Mouse (Mus musculus) heart, embryonic 15.5 days (tissue): ENCODE results near the gene Mad2l2. TPM values are rescaled to one million over a fixed set of nuclear protein-coding genes. Genes with fewer than 3 reads are reported as not detected.
"Not testable (repeated sequence)": the region's sequence is repeated elsewhere in the genome, so short reads cannot be mapped to it uniquely, and the experiment has no call there.

ENCODE experiments used
- ATAC-seq: fragments of 200-750 bp; cut with Nextera tagmentation; replicated peaks from 2 replicates; pipeline ENCODE4 v1.8.0; 2017; ENCODE audit warnings: low read depth, moderate TSS enrichment; ENCODE audit not compliant: insufficient number of reproducible peaks, insufficient read depth, low FRiP score
- H3K27ac ChIP-seq: fragments of 300-500 bp; sonication (generic); 2 replicates; pipeline ENCODE4 v1.5.1; 2015; ENCODE audit warnings: mild to moderate bottlenecking, inconsistent platforms
- H3K27me3 ChIP-seq: fragments of 300-500 bp; sonication (generic); 2 replicates; pipeline ENCODE4 v1.6.1; 2015; ENCODE audit warnings: inconsistent platforms
- H3K36me3 ChIP-seq: fragments of 300-500 bp; sonication (generic); 2 replicates; pipeline ENCODE4 v1.6.1; 2015; ENCODE audit warnings: mild to moderate bottlenecking, inconsistent platforms
- H3K4me1 ChIP-seq: fragments of 300-500 bp; sonication (generic); replicated peaks from 2 replicates; pipeline ENCODE4 v1.6.1; 2015; ENCODE audit warnings: inconsistent platforms
- H3K4me2 ChIP-seq: fragments of 300-500 bp; sonication (generic); 2 replicates; pipeline ENCODE4 v1.6.1; 2015; ENCODE audit warnings: inconsistent platforms, mild to moderate bottlenecking, moderate library complexity
- H3K4me3 ChIP-seq: fragments of 300-500 bp; sonication (generic); 2 replicates; pipeline ENCODE4 v1.5.1; 2015; ENCODE audit warnings: mild to moderate bottlenecking, inconsistent platforms
- H3K9ac ChIP-seq: fragments of 300-500 bp; sonication (generic); 2 replicates; pipeline ENCODE4 v1.6.1; 2015; ENCODE audit warnings: mild to moderate bottlenecking, inconsistent platforms
- H3K9me3 ChIP-seq: fragments of 300-500 bp; sonication (generic); replicated peaks from 2 replicates; pipeline ENCODE4 v1.6.1; 2016; ENCODE audit warnings: inconsistent platforms
- WGBS: fragments of 180-500 bp; shearing (Covaris S2); methylation state at CpG from one replicate; pipeline ENCODE4 v1.1.7; 2015; ENCODE audit warnings: mixed read lengths; 5-methylcytosine and 5-hydroxymethylcytosine counted together
- microRNA-seq: library from miRNA; unstranded; fragments of <30 nt; microRNA quantifications from one replicate; pipeline ENCODE4, GENCODE M21; 2016
- polyA plus RNA-seq: library from polyadenylated mRNA; unstranded; fragments of >200 nt; fragmentation: Nextera tagmentation; extraction: Ambion mirVana; gene quantifications from 2 replicates; pipeline ENCODE4 v1.2.1, GENCODE M21; 2015

The Mad2l2 gene
- polyA plus RNA-seq, 1 experiment from 2014 or later = 30.9 TPM

DNA sequence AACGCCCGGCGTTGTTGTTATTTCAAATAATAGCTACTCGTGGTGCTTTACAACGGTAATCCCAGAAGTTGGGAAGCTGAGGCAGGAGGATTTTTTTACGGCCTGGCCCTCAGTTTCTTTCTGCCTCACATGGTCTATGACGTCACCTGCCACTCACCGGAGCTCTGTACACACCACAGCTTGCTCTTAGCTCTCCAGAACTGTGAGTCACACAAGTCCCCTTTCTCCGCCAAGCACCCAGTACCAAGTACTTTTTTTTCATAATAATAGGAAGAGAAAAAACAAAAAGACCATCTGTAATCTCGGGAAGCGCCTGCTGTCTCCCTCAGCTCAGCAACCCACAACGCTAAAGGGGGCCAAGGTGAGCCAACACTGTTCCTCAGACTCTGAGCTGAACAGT, 51.3 kb downstream of the Mad2l2 start:
- Histone ChIP-seq H3K4me1 (no peaks in the 10 kb centered on the region), H3K4me2 (no peak overlapping the region), H3K36me3 (no peaks in the 10 kb centered on the region), H3K9me3 (no peaks in the 10 kb centered on the region), H3K27ac (no peak overlapping the region), H3K4me3 (no peak overlapping the region), H3K9ac (no peak overlapping the region), H3K27me3 (peaks cover 44% of the 10 kb centered on the region)
- no peak for ATAC-seq
- WGBS = 80% methylated on average over 12 of the region's 12 CpGs

DNA sequence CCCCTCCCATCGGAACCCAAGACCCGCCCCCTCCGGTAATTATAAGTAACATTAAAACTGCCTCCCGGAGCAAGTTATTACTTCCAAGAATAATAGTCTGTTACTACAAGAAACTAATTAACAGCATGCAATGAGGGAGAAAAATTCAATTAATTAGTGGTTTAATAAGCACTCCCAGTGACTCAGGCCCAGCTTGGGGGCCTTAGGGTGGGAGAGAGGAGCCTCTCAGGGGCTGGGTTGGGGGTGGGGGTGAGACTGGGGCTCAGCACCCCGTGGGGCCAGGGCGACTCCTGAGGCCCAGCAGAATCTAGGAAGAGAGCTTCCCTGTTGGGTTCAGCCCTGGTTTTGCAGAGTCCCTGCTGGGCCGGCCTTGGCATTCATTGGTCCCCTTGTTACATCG, 52.2 kb downstream of the Mad2l2 start:
- ATAC-seq = no peak

DNA sequence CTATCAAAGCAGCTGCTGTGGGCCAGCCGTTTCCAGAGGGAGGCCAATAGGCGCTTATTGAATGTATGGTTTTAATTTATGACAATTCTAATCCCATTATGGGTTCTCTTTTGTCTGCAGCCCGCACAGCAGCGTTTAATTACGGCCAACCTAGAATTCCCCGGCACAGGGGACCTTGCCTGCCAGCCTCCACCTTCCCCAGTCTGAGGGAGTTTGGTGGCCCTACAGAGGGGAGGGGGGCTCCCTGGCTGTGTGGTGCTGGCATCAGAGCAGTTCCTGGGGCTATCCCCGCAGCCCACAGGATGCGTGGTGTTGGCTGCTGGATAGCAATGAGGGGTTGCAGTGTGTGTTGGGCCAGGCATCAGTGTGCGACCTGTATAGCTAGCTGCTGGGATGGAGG, 54.4 kb downstream of the Mad2l2 start:
- H3K4me3 ChIP-seq = no peak overlapping the region
- H3K36me3 ChIP-seq = no peaks in the 10 kb centered on the region
- no peak overlapping the region for H3K27ac ChIP-seq
- H3K4me2 ChIP-seq = no peak overlapping the region
- no peak for ATAC-seq
- no peaks in the 10 kb centered on the region for H3K9me3 ChIP-seq
- no peaks in the 10 kb centered on the region for H3K4me1 ChIP-seq
- peaks cover 17% of the 10 kb centered on the region for H3K27me3 ChIP-seq
- no peak overlapping the region for H3K9ac ChIP-seq
- 58% methylated on average over 9 of the region's 9 CpGs for WGBS

More for the DNA sequence above, 52.2 kb downstream of the Mad2l2 start:
- Histone ChIP-seq H3K4me2 (no peak overlapping the region), H3K27me3 (peaks cover 37% of the 10 kb centered on the region), H3K36me3 (no peaks in the 10 kb centered on the region), H3K9ac (no peak overlapping the region), H3K4me3 (no peak overlapping the region), H3K27ac (no peak overlapping the region), H3K9me3 (no peaks in the 10 kb centered on the region), H3K4me1 (no peaks in the 10 kb centered on the region)
- WGBS = 32% methylated on average over 8 of the region's 8 CpGs

DNA sequence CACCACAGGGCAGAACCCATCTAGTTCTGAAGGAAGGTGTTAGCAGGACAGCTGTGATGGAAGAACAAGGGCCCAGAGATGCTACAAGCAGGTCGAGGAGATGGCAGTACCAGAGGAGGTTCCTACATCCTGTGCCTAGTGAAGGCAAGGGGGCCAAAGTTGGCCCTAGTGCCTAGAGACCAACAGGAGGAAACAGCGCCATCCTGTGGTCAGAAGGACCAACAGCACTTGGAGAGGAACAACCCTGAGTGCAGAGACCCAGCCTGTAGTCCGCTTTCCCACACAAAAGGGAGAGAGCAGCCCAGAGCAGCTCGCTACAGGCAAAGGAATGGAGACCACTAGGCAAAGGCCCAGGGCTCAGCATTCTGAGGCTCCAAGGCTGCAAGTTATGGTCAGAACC, 55.6 kb downstream of the Mad2l2 start:
- Histone ChIP-seq H3K9me3 (no peaks in the 10 kb centered on the region), H3K4me2 (no peak overlapping the region), H3K4me1 (no peaks in the 10 kb centered on the region), H3K36me3 (no peaks in the 10 kb centered on the region), H3K27ac (no peak overlapping the region), H3K27me3 (peaks cover 14% of the 10 kb centered on the region), H3K9ac (no peak overlapping the region), H3K4me3 (no peak overlapping the region)
- no peak for ATAC-seq
- WGBS = 71% methylated on average over 4 of the region's 4 CpGs

DNA sequence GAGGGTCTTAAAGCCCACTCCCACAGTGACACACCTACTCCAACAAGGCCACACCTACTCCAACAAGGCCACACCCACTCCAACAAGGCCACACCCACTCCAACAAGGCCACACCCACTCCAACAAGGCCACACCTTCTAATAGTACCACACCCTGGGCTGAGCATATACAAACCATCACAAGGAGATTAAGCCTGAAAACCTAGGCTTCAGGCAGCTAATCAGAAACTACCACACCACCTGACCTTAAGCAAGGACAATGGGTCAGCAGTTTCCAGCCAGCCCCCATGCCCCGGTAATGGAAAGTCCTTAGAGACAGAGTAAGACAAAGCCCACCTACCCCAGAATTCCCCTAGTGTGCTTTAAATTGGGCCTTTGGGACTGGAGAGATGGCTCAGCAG, 58.6 kb downstream of the Mad2l2 start:
- not testable (repeated sequence) for ATAC-seq, H3K4me2 ChIP-seq, H3K27ac ChIP-seq, H3K4me3 ChIP-seq, H3K9me3 ChIP-seq, H3K4me1 ChIP-seq, H3K9ac ChIP-seq, H3K36me3 ChIP-seq, H3K27me3 ChIP-seq
- 81% methylated on average over 1 of the region's 1 CpGs for WGBS

DNA sequence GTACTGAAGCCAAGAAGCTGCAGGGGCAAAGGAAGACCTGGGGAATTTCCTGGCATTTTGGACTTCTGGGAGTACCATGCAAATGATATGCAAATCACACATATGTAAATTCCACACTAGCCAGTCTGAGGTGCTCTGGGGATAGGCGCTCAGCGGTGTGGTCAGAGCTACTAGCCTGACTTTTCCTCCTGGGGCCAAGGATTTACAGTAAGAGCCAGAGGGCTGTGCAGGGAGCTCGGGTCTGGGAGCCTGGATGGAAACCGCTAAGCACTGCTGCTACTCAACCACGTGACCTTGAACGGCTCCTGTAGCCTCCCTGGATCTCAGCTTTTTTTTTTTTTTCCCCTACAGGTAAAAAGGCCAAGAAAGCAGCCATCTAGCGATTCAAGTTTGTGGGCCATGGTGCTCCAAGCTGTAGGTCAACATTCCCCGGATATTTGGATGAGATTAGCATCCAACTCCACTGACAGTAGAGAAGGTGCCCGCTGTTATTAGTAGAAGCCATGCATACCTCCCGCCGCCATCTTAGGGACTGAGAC, 62.6 kb downstream of the Mad2l2 start:
- H3K9me3 ChIP-seq = no peaks in the 10 kb centered on the region
- no peak overlapping the region for H3K4me2 ChIP-seq
- no peaks in the 10 kb centered on the region for H3K36me3 ChIP-seq
- H3K4me1 ChIP-seq = no peaks in the 10 kb centered on the region
- ATAC-seq = no peak
- WGBS = 25% methylated on average over 11 of the region's 11 CpGs
- no peak overlapping the region for H3K4me3 ChIP-seq
- no peak overlapping the region for H3K27ac ChIP-seq
- H3K9ac ChIP-seq = no peak overlapping the region
- peaks cover 7% of the 10 kb centered on the region; the same call in 1 of the 2 replicates for H3K27me3 ChIP-seq

DNA sequence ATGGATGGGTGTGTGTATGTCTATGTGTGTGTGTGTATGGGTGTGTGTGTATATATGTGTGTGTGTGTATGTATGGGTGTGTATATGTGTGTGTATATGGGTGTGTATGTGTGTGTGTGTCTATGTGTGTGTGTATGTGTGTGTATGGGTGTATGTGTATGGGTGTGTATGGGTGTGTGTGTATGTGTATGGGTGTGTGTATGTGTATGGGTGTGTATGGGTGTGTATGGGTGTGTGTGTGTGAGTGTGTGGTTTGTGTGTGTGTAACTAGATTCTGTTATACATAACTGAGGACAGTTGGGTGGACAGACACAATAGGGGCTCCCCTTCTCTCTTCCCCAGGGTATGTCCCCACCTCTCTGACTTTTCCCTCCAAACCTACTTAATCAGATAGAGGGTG, 64.2 kb downstream of the Mad2l2 start:
- Histone ChIP-seq H3K27ac (no peak overlapping the region), H3K4me1 (no peaks in the 10 kb centered on the region), H3K9ac (no peak overlapping the region), H3K4me2 (no peak overlapping the region), H3K36me3 (no peaks in the 10 kb centered on the region), H3K9me3 (no peaks in the 10 kb centered on the region), H3K27me3 (peaks cover 15% of the 10 kb centered on the region), H3K4me3 (no peak overlapping the region)
- no peak for ATAC-seq

Small RNA genes lying within 50 kb of the gene (microRNA-seq; reads per million reads assigned to microRNA genes)
- gene Mir7022 = not detected

Other genes starting within 250 kb of the Mad2l2 start
- gene Mfn2, start 225.7 kb upstream of the Mad2l2 start, polyA plus RNA-seq = 141 and 144 TPM in 2 replicates
- 52.1 and 60.0 TPM in 2 replicates for gene Plod1, start 193.6 kb upstream of the Mad2l2 start, polyA plus RNA-seq
- gene 2510039O18Rik, start 189.5 kb upstream of the Mad2l2 start, polyA plus RNA-seq = 12.1 and 17.6 TPM in 2 replicates
- gene Nppb, start 144.6 kb upstream of the Mad2l2 start, polyA plus RNA-seq = 130 and 171 TPM in 2 replicates
- gene Nppa, start 129.7 kb upstream of the Mad2l2 start, polyA plus RNA-seq = 3,881 and 5,336 TPM in 2 replicates
- gene Clcn6, start 91.6 kb upstream of the Mad2l2 start, polyA plus RNA-seq = 6.6 and 7.7 TPM in 2 replicates
- gene Mthfr, start 91.3 kb upstream of the Mad2l2 start, polyA plus RNA-seq = 11.2 and 16.1 TPM in 2 replicates
- gene Agtrap, start 42.4 kb upstream of the Mad2l2 start, polyA plus RNA-seq = 15.8 and 18.7 TPM in 2 replicates
- 0.15 TPM in 1 of 2 replicates, not detected in the other for gene Draxin, start 314 bp downstream of the Mad2l2 start, polyA plus RNA-seq
- 18.8 and 19.7 TPM in 2 replicates for gene Fbxo6, start 21.8 kb downstream of the Mad2l2 start, polyA plus RNA-seq
- 26.5 and 27.0 TPM in 2 replicates for gene Fbxo44, start 30.1 kb downstream of the Mad2l2 start, polyA plus RNA-seq
- gene Fbxo2, start 30.2 kb downstream of the Mad2l2 start, polyA plus RNA-seq = 0.59 and 1.5 TPM in 2 replicates
- gene Disp3, start 157.6 kb downstream of the Mad2l2 start, polyA plus RNA-seq = 0.05 TPM in 1 of 2 replicates, not detected in the other